Mouse (Mus musculus): ENCODE measurements at regions not wholly inside any gene's neighbourhood (a gene's known extent, or its start where the extent isn't known, plus 50 kb on each side); places are given as distances from the start of the nearest gene placed in this dataset.

- 85% methylated on average over 3 of the region's 3 CpGs for WGBS
- no peaks in the 10 kb centered on the region for H3K4me1 ChIP-seq (ENCODE audit: control insufficient read depth, insufficient read depth, low read length)
- TF ChIP-seq POLR2A (IDR thresholded peaks at IDR 0.05; ENCODE audit: low read depth, low read length) (no peak), CTCF (conservative IDR thresholded peaks at IDR 0.05; ENCODE audit: insufficient read depth, insufficient read length, low read depth, low read length) (no peak)
Measured at GRCm38 (mm10) chr12:28380203-28380602, 172.0 kb downstream of the Dcdc2c start.

GRCm38 (mm10) chr12:28377968-28378367, 174.2 kb downstream of the Dcdc2c start:
- DNase-seq: no peak
- 64% methylated on average over 3 of the region's 3 CpGs for WGBS
- TF ChIP-seq CTCF (conservative IDR thresholded peaks at IDR 0.05; ENCODE audit: insufficient read depth, insufficient read length, low read depth, low read length) (no peak), POLR2A (IDR thresholded peaks at IDR 0.05; ENCODE audit: low read depth, low read length) (no peak)

More at GRCm38 (mm10) chr12:28380203-28380602, 172.0 kb downstream of the Dcdc2c start:
- no peak for DNase-seq
- no peaks in the 10 kb centered on the region for H3K36me3 ChIP-seq (ENCODE audit: control insufficient read depth, insufficient read depth, low read length)
- no peak overlapping the region for H3K4me3 ChIP-seq (ENCODE audit: insufficient read depth, low read depth, low read length)
- H3K27me3 ChIP-seq (replicated peaks; ENCODE audit: control insufficient read depth, insufficient read depth, low read length): no peaks in the 10 kb centered on the region
- H3K27ac ChIP-seq (ENCODE audit: insufficient read depth, low read depth, low read length): no peak overlapping the region

GRCm38 (mm10) chr12:28377373-28377772, 174.8 kb downstream of the Dcdc2c start:
- no peaks in the 10 kb centered on the region for H3K36me3 ChIP-seq (ENCODE audit: control insufficient read depth, insufficient read depth, low read length)
- WGBS: 79% methylated on average over 4 of the region's 4 CpGs
- no peak overlapping the region for H3K4me3 ChIP-seq (ENCODE audit: insufficient read depth, low read depth, low read length)
- TF ChIP-seq CTCF (conservative IDR thresholded peaks at IDR 0.05; ENCODE audit: insufficient read depth, insufficient read length, low read depth, low read length) (no peak), POLR2A (IDR thresholded peaks at IDR 0.05; ENCODE audit: low read depth, low read length) (no peak)
- H3K4me1 ChIP-seq (ENCODE audit: control insufficient read depth, insufficient read depth, low read length): no peaks in the 10 kb centered on the region
- no peak for DNase-seq
- no peaks in the 10 kb centered on the region for H3K27me3 ChIP-seq (replicated peaks; ENCODE audit: control insufficient read depth, insufficient read depth, low read length)
- H3K27ac ChIP-seq (ENCODE audit: insufficient read depth, low read depth, low read length): no peak overlapping the region

More at GRCm38 (mm10) chr12:28377968-28378367, 174.2 kb downstream of the Dcdc2c start:
- Histone ChIP-seq H3K27ac (ENCODE audit: insufficient read depth, low read depth, low read length) (no peak overlapping the region), H3K27me3 (replicated peaks; ENCODE audit: control insufficient read depth, insufficient read depth, low read length) (no peaks in the 10 kb centered on the region), H3K4me3 (ENCODE audit: insufficient read depth, low read depth, low read length) (no peak overlapping the region), H3K4me1 (ENCODE audit: control insufficient read depth, insufficient read depth, low read length) (no peaks in the 10 kb centered on the region), H3K36me3 (ENCODE audit: control insufficient read depth, insufficient read depth, low read length) (no peaks in the 10 kb centered on the region)

GRCm38 (mm10) chr12:28376770-28377169, 175.4 kb downstream of the Dcdc2c start:
- Histone ChIP-seq H3K4me3 (ENCODE audit: insufficient read depth, low read depth, low read length) (no peak overlapping the region), H3K4me1 (ENCODE audit: control insufficient read depth, insufficient read depth, low read length) (no peaks in the 10 kb centered on the region), H3K36me3 (ENCODE audit: control insufficient read depth, insufficient read depth, low read length) (no peaks in the 10 kb centered on the region), H3K27me3 (replicated peaks; ENCODE audit: control insufficient read depth, insufficient read depth, low read length) (no peaks in the 10 kb centered on the region), H3K27ac (ENCODE audit: insufficient read depth, low read depth, low read length) (no peak overlapping the region)
- TF ChIP-seq POLR2A (IDR thresholded peaks at IDR 0.05; ENCODE audit: low read depth, low read length) (no peak), CTCF (conservative IDR thresholded peaks at IDR 0.05; ENCODE audit: insufficient read depth, insufficient read length, low read depth, low read length) (no peak)
- DNase-seq: no peak
- WGBS: 66% methylated on average over 4 of the region's 4 CpGs

- Histone ChIP-seq H3K27ac (ENCODE audit: insufficient read depth, low read depth, low read length) (no peak overlapping the region), H3K4me3 (ENCODE audit: insufficient read depth, low read depth, low read length) (no peak overlapping the region), H3K27me3 (replicated peaks; ENCODE audit: control insufficient read depth, insufficient read depth, low read length) (no peaks in the 10 kb centered on the region), H3K36me3 (ENCODE audit: control insufficient read depth, insufficient read depth, low read length) (no peaks in the 10 kb centered on the region), H3K4me1 (ENCODE audit: control insufficient read depth, insufficient read depth, low read length) (no peaks in the 10 kb centered on the region)
- no peak for DNase-seq
- WGBS: 56% methylated on average over 2 of the region's 2 CpGs
- TF ChIP-seq CTCF (conservative IDR thresholded peaks at IDR 0.05; ENCODE audit: insufficient read depth, insufficient read length, low read depth, low read length) (no peak), POLR2A (IDR thresholded peaks at IDR 0.05; ENCODE audit: low read depth, low read length) (no peak)
Measured at GRCm38 (mm10) chr12:28365304-28365703, 186.9 kb downstream of the Dcdc2c start.

GRCm38 (mm10) chr12:28358737-28359333, 193.4 kb downstream of the Dcdc2c start:
- no peak for TF ChIP-seq POLR2A (IDR thresholded peaks at IDR 0.05; ENCODE audit: low read depth, low read length)
- peak; percentile 17 for DNase-seq
- Histone ChIP-seq H3K4me1 (ENCODE audit: control insufficient read depth, insufficient read depth, low read length) (no peaks in the 10 kb centered on the region), H3K36me3 (ENCODE audit: control insufficient read depth, insufficient read depth, low read length) (no peaks in the 10 kb centered on the region), H3K4me3 (ENCODE audit: insufficient read depth, low read depth, low read length) (no peak overlapping the region), H3K27me3 (replicated peaks; ENCODE audit: control insufficient read depth, insufficient read depth, low read length) (no peaks in the 10 kb centered on the region), H3K27ac (ENCODE audit: insufficient read depth, low read depth, low read length) (no peak overlapping the region)
- WGBS: 37% methylated on average over 7 of the region's 7 CpGs

GRCm38 (mm10) chr12:28357764-28358163, 194.4 kb downstream of the Dcdc2c start:
- no peaks in the 10 kb centered on the region for H3K36me3 ChIP-seq (ENCODE audit: control insufficient read depth, insufficient read depth, low read length)
- no peak overlapping the region for H3K27ac ChIP-seq (ENCODE audit: insufficient read depth, low read depth, low read length)
- TF ChIP-seq CTCF (conservative IDR thresholded peaks at IDR 0.05; ENCODE audit: insufficient read depth, insufficient read length, low read depth, low read length) (no peak), POLR2A (IDR thresholded peaks at IDR 0.05; ENCODE audit: low read depth, low read length) (no peak)
- no peak overlapping the region for H3K4me3 ChIP-seq (ENCODE audit: insufficient read depth, low read depth, low read length)
- no peaks in the 10 kb centered on the region for H3K4me1 ChIP-seq (ENCODE audit: control insufficient read depth, insufficient read depth, low read length)
- WGBS: 71% methylated on average over 10 of the region's 10 CpGs
- DNase-seq: no peak
- no peaks in the 10 kb centered on the region for H3K27me3 ChIP-seq (replicated peaks; ENCODE audit: control insufficient read depth, insufficient read depth, low read length)
